Mouse (Mus musculus): ENCODE results near the gene Dhx8.

DNA sequence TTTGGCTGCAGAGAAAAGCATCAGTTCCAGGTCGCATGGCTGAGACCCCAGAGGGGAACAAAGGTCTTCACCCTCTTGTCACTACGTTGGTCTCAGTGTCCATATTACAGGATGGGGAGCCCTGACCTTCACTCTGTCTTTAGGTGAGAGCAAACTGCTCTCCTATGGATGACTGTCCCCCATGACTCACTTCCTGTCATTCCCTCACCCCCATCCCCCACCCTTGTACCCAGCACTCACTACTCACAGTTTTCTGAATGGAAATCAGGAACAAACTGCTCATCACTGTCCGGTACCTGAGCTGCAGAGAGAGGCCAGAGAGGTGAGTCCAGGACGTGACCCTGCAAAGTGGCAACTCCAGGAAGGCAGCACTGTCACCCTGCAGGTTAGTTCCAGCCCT is 44.1 kb downstream of the Dhx8 start:
- TF ChIP-seq CTCF (IDR thresholded peaks at IDR 0.05; ENCODE audit: low read depth), result no peak
- TF ChIP-seq EP300 (IDR thresholded peaks at IDR 0.05; ENCODE audit: low read depth), result no peak
